Mouse (Mus musculus): ENCODE results near the gene A930017K11Rik.

- TF ChIP-seq CTCF (IDR thresholded peaks at IDR 0.05; ENCODE audit: control insufficient read depth, insufficient read depth, low read length) (no peak), POLR2A (IDR thresholded peaks at IDR 0.05; ENCODE audit: borderline replicate concordance, control insufficient read depth, low read depth, low read length) (no peak)
These were observed 32.4 kb upstream of the A930017K11Rik start for GRCm38 (mm10) chr17:25984556-25985305.
